Mouse (Mus musculus) cerebellum, postnatal 14 days (tissue): ENCODE measurements around the gene Shpk.

ENCODE experiments used
- DNase-seq, 2 experiments: peaks; one replicate each; pipeline ENCODE4 v3.0.0; 2021; ENCODE audit warnings: mixed read lengths in 2 of 2

Shpk gene

GRCm38 (mm10) chr11:73201021-73201420, 1.8 kb downstream of the Shpk start:
- DNase-seq: no peak

GRCm38 (mm10) chr11:73201597-73201996, 2.3 kb downstream of the Shpk start:
- DNase-seq: no peak

GRCm38 (mm10) chr11:73203895-73204294, 4.6 kb downstream of the Shpk start:
- DNase-seq: no peak

GRCm38 (mm10) chr11:73205194-73205593, 5.9 kb downstream of the Shpk start:
- DNase-seq: no peak

GRCm38 (mm10) chr11:73207621-73208020, 8.4 kb downstream of the Shpk start:
- DNase-seq: no peak

GRCm38 (mm10) chr11:73213956-73214355, 14.7 kb downstream of the Shpk start:
- DNase-seq: peak; percentile 43 to 55

- DNase-seq: no peak
These were observed 20.4 kb downstream of the Shpk start for GRCm38 (mm10) chr11:73219671-73220070.

- DNase-seq: no peak
These were observed 21.4 kb downstream of the Shpk start for GRCm38 (mm10) chr11:73220651-73221050.

GRCm38 (mm10) chr11:73222846-73223245, 23.6 kb downstream of the Shpk start:
- no peak for DNase-seq

- peak in 1 of 2 experiments; percentile 30 for DNase-seq
These were observed 24.7 kb downstream of the Shpk start for GRCm38 (mm10) chr11:73223966-73224365.

GRCm38 (mm10) chr11:73225856-73226255, 26.6 kb downstream of the Shpk start:
- no peak for DNase-seq

GRCm38 (mm10) chr11:73228881-73229280, 29.6 kb downstream of the Shpk start:
- DNase-seq: no peak

GRCm38 (mm10) chr11:73230081-73230480, 30.8 kb downstream of the Shpk start:
- DNase-seq: no peak

GRCm38 (mm10) chr11:73232513-73232912, 33.3 kb downstream of the Shpk start:
- no peak for DNase-seq

- DNase-seq: no peak
These were observed 34.7 kb downstream of the Shpk start, which contains the start of gene Trpv1 for GRCm38 (mm10) chr11:73233992-73234391. Trpv1 (plus strand) TSS chr11:73234292.

GRCm38 (mm10) chr11:73235990-73236701, 36.9 kb downstream of the Shpk start:
- DNase-seq: peak in 1 of 2 experiments; percentile 10

- no peak for DNase-seq
These were observed 37.5 kb downstream of the Shpk start for GRCm38 (mm10) chr11:73236731-73237130.

GRCm38 (mm10) chr11:73242199-73242598, 42.9 kb downstream of the Shpk start:
- DNase-seq: no peak

GRCm38 (mm10) chr11:73242777-73243176, 43.5 kb downstream of the Shpk start:
- DNase-seq: no peak

GRCm38 (mm10) chr11:73257362-73257945, 58.2 kb downstream of the Shpk start:
- no peak for DNase-seq

GRCm38 (mm10) chr11:73258664-73259063, 59.4 kb downstream of the Shpk start:
- no peak for DNase-seq

GRCm38 (mm10) chr11:73260457-73260856, 61.2 kb downstream of the Shpk start:
- DNase-seq: no peak

- no peak for DNase-seq
These were observed 62.1 kb downstream of the Shpk start for GRCm38 (mm10) chr11:73261385-73261784.

GRCm38 (mm10) chr11:73267267-73267666, 68.0 kb downstream of the Shpk start, which contains the start of gene Trpv3:
Trpv3 (plus strand) TSS chr11:73267388.
- DNase-seq: no peak
